Mouse (Mus musculus): ENCODE results near the gene Atp11a. TPM values are rescaled to one million over a fixed set of nuclear protein-coding genes. Genes with fewer than 3 reads are reported as not detected.

The Atp11a gene
- polyA plus RNA-seq, 1 experiment from 2014 or later = 19.6 TPM

DNA sequence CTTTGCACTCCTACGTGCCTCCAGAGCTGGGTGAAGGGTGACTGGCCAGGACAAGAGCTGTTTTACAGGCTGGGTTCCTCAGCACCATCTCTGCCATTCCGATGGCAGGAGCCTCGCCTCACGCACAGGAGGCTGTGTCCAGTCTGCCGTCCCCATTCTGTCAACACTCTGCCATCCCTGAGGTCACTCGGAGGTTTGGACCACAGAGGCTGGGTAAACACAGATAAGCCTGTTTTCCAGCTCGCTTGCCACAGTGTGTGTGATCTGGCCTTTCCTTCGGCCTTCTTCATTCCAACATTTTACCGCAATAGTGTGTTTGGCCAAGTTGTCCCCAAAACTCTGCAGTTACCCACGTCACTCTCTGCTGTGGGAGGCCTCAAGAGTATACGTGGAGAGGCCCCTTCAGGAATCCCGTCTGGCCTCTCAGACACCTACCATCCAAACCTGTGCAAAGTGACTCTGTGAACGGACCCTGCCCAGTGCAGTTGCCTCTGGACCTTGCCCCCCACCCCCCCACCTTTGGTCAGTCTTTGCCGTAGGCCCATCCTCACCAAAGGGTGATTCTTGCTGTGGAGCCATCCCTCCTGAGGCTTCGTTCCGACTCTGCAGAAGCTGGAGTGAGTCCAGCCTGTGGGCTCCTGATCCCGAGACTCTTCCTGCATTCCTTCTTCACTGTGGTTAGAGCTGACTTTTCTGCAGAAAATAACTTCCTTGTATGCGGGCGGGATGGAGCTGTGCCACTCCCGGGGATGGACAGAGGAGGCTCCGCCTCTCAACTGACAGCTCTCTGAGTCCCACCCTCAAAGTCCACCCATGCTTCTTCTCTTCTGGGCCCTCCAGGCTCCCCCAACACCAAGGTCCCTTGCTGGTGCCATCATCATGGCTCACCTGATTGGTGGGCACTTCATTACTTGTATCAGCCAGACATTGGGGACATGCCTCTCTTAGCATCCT, 126.5 kb downstream of the Atp11a start:
- H3K36me3 ChIP-seq = peaks cover 29% of the 10 kb centered on the region
- no peak overlapping the region for H3K9ac ChIP-seq
- H3K27ac ChIP-seq = no peak overlapping the region
- no peak overlapping the region for H3K4me2 ChIP-seq (replicated peaks)
- H3K9me3 ChIP-seq = no peaks in the 10 kb centered on the region
- 92% methylated on average over 21 of the region's 21 CpGs for WGBS
- no peak overlapping the region for H3K4me3 ChIP-seq
- no peak for ATAC-seq (ENCODE audit: low FRiP score, low read depth)
- no peaks in the 10 kb centered on the region for H3K27me3 ChIP-seq (replicated peaks)
- no peaks in the 10 kb centered on the region for H3K4me1 ChIP-seq

DNA sequence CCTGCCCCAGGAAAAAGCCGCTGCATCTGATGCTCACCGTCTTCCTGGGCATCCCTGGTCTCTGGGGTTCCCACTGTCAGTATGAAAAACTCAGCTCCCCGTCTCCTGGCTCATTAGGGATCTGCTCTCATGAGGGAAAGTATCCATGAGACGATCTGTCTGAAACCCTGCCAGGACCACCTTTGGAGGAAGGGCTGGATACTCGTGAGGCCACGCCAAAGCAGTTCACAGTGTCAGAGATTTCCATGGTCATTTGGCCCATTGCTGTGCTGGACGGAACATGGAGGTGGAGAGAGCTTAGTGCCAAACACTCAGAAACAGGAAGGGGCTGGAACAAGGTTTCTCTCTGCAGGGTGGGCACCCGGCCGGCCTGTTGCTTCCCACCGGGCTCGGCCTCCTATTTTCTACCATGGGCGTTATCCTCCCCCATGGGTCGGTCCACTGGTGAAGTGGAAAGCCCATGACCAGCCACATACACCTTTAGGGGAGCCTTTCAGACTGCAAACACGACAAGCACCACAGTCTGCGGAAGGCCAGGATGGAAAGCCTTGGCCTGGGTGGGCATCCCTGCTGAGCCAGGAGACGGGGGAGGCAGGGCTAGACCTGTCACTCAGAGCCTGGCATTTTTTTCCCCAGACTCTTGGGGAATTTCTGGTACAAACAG, 131.1 kb downstream of the Atp11a start:
- Histone ChIP-seq H3K9me3 (no peaks in the 10 kb centered on the region), H3K4me2 (replicated peaks) (no peak overlapping the region), H3K27ac (no peak overlapping the region), H3K9ac (no peak overlapping the region), H3K36me3 (peaks cover 25% of the 10 kb centered on the region), H3K4me1 (no peaks in the 10 kb centered on the region), H3K4me3 (no peak overlapping the region), H3K27me3 (replicated peaks) (no peaks in the 10 kb centered on the region)
- no peak for ATAC-seq (ENCODE audit: low FRiP score, low read depth)
- WGBS = 89% methylated on average over 16 of the region's 16 CpGs

DNA sequence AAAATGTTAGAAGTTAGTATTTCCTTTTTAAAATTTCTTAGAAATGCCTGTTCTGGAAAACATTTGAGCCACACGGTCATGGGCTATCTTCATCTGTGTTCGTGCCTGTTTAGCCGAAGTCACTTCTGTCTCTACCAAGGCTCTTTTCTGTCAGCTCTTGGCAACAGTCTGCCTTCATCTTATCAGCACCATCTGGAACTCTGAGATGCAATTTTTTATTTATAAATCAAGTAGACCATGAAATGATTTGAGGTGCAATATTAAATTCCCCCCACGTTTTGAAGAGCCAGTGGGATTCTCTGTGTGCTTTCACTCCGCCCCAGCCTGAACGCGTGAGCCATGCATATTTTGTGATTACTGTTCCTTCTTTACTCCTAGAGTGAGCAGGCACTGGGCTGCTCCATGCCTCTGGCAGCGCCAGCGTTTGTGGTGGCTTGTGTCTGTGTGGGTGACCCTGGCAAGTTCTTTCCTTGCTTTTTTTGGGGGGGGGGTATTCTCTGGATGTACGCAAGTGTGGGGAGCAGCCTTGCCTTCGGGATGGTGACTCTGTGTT, 132.3 kb downstream of the Atp11a start:
- Histone ChIP-seq H3K4me3 (no peak overlapping the region), H3K9ac (no peak overlapping the region), H3K27me3 (replicated peaks) (no peaks in the 10 kb centered on the region), H3K4me2 (replicated peaks) (no peak overlapping the region), H3K4me1 (no peaks in the 10 kb centered on the region), H3K9me3 (no peaks in the 10 kb centered on the region), H3K36me3 (peaks cover 25% of the 10 kb centered on the region), H3K27ac (no peak overlapping the region)
- no peak for ATAC-seq (ENCODE audit: low FRiP score, low read depth)
- 90% methylated on average over 11 of the region's 11 CpGs for WGBS

DNA sequence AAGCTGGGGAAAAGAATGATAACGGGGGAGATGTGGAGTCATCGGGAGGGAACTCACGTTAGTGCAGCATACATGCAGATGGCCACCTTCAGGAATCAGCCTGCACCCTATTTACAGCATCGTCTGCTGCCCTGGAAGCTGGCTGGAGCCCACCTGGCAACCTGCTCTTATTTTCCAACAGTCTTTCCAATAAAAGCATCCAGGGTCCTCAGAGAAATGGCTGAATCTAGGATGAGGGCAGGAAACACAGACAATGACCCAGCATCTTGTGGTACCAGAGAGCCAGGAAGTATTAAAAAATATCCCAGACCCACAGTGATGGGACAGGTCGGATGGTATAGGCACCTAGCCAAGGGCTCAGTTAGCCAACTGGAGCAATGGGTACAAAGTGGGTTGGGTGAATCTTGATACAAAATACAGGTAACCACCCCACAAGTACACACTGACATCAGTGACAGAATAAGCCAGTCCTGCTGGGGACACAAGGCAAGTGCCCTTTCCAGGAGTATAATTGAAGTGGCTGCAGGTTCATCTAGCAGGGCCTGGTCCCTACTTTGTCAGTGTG, 136.2 kb downstream of the Atp11a start:
- 87% methylated on average over 5 of the region's 5 CpGs for WGBS
- no peak for ATAC-seq (ENCODE audit: low FRiP score, low read depth)
- H3K4me1 ChIP-seq = no peaks in the 10 kb centered on the region
- peaks cover 11% of the 10 kb centered on the region for H3K36me3 ChIP-seq
- H3K4me3 ChIP-seq = no peak overlapping the region
- no peak overlapping the region for H3K9ac ChIP-seq
- no peak overlapping the region for H3K4me2 ChIP-seq (replicated peaks)
- H3K27me3 ChIP-seq (replicated peaks) = no peaks in the 10 kb centered on the region
- H3K9me3 ChIP-seq = no peaks in the 10 kb centered on the region
- H3K27ac ChIP-seq = no peak overlapping the region

DNA sequence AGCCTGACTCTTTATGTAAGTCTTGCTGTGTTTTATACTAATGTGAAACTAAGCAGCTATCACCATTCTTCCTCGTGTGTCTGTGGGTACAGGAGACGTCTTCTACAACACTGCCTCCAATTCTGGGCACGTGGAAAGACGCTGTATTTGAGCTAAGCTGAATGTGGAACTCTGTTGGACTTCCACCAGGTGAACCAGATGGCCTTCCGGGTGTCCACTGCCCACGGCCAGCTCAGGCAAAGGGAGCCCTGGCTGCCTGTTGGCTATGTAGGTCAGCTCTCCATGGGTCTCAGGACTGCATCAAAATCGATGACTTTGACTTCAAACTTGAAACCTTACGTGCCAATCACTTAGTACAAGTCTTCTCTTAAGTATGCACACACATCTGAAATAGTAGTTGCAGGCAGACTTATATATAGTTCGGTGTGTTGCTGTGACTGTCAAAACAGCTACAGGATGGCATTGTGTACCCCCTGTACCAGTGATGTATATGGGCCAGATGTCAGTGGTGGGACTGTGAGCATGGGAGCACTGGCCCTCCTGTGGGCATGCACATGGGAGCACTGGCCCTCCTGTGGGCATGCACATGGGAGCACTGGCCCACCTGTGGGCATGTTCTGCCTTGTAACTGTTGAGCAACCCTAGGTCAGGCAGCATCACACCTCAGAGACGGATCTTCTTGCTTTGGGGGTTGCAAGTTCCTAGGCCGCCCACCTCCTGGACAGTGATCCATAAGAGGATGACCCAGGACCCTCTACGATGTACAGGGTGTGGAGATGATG, 137.2 kb downstream of the Atp11a start:
- Histone ChIP-seq H3K27me3 (replicated peaks) (no peaks in the 10 kb centered on the region), H3K4me3 (no peak overlapping the region), H3K9me3 (no peaks in the 10 kb centered on the region), H3K4me2 (replicated peaks) (no peak overlapping the region), H3K9ac (no peak overlapping the region), H3K4me1 (no peaks in the 10 kb centered on the region), H3K36me3 (peaks cover 8% of the 10 kb centered on the region), H3K27ac (no peak overlapping the region)
- WGBS = 89% methylated on average over 12 of the region's 12 CpGs
- ATAC-seq (ENCODE audit: low FRiP score, low read depth) = no peak

DNA sequence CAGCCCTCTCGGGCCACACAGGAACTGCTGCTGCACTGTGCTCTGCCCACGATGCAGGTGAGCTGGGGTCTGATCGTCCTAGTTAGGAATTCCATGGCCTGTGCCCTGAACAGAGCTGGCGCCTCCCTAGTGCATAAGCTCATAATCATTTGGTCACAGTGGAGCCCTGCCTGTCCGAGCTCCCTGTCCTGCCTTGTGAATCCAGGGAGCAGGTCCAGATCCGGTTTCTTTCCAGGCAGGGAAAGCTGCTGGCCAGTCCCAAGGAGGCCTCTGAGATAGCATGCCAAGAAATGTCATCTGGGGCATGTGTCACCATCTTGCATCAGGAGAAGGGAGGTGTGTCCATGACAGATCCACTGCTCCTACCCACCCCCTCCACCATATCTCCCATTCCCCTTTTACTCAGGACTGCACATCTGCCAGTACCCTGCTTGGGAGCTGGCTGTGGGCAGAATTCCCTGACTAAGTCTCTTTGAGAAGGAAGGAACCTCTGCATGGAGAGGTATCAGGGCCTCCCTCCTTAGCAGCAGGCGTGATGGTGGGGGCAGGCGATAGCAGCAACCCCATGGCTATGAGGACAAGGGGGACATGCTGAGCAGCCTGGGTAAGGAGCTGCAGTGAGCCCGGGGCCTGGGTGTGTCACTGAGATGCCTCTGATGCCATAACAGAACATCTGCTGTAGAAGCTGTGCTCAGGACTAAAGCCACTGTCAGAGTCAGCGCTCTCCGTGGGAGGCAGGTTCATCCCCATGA, 138.1 kb downstream of the Atp11a start:
- Histone ChIP-seq H3K27ac (no peak overlapping the region), H3K4me3 (no peak overlapping the region), H3K4me1 (no peaks in the 10 kb centered on the region), H3K9ac (no peak overlapping the region), H3K9me3 (no peaks in the 10 kb centered on the region), H3K27me3 (replicated peaks) (no peaks in the 10 kb centered on the region), H3K4me2 (replicated peaks) (no peak overlapping the region), H3K36me3 (peaks cover 8% of the 10 kb centered on the region)
- no peak for ATAC-seq (ENCODE audit: low FRiP score, low read depth)
- 83% methylated on average over 11 of the region's 11 CpGs for WGBS

DNA sequence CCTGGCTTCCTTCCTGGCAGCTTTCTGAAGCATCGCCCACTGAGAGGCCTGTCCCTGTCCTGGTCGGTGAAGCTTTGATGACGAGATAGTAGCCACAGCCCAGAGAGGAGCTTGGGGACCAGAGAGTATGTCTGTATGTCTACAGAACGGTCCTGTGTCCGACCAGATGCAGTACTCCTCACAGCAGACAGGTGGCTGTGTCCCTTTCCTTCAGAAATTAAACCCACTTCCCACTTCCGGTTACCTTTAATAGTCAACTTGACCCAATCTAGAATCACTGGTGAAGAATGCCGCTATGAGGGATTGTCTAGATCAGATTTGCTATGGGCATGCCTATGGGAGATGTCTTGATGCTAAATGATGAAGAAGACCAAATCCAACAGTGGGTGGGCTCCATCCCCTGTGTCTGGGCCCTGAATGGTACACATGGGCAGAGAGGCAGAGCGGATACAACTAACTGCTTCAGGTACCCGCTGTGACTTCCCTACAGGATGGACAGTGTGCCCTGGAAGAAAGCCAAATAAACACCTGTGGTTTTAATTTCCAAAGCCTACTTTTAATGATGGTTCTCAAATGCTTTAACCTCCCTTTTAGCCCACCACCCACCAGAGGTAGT, 138.8 kb downstream of the Atp11a start:
- no peaks in the 10 kb centered on the region for H3K4me1 ChIP-seq
- no peak for ATAC-seq (ENCODE audit: low FRiP score, low read depth)
- no peaks in the 10 kb centered on the region for H3K27me3 ChIP-seq (replicated peaks)
- no peak overlapping the region for H3K4me2 ChIP-seq (replicated peaks)
- no peak overlapping the region for H3K27ac ChIP-seq
- no peak overlapping the region for H3K4me3 ChIP-seq
- H3K9ac ChIP-seq = no peak overlapping the region
- H3K9me3 ChIP-seq = no peaks in the 10 kb centered on the region
- WGBS = 70% methylated on average over 9 of the region's 9 CpGs
- H3K36me3 ChIP-seq = peaks cover 4% of the 10 kb centered on the region

DNA sequence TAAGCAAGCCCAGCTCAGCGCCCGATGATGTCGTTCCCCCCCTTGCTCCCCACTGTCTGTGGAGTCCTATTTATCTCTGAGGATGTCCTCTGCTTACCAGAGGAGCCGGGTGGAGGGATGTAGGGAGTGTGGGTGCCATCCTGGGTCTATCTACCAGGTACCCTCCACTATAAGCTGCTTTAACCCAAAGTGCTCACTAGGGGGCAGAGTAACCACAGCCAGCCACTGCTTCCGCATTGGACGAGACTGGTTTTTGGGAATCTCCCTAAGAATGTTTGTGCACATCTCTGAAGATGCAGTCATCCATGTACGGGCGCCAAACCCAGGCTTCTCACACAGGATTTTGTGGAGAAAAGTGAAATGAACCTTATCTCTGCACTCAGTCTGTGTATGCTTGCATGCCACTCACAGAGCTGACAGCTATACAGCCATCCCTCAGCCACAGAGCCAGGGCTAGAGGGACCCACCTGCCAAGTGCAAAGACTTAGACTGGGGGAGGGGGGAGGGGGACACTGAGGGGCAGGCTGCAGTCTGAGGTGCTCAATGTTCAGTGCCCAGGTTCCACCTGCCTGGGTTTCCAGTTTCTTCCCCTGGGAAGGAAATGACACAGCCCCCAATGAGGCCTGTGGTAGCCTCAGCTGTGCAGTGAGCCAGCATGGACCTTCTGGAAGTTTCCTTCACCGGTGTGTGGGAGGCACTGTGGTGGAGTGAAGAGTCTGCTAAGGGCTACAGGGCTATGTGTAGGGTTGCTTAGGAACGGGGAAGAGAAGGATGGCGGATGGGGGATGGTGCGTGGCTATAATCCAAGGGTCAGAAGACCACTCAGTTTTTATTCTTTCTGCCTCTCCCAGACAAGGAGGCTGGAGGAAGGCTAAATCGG, 139.9 kb downstream of the Atp11a start:
- WGBS = 58% methylated on average over 13 of the region's 13 CpGs
- peak; percentile 68; the same call in 1 of the 2 replicates for ATAC-seq (ENCODE audit: low FRiP score, low read depth)
- no peaks in the 10 kb centered on the region for H3K27me3 ChIP-seq (replicated peaks)

DNA sequence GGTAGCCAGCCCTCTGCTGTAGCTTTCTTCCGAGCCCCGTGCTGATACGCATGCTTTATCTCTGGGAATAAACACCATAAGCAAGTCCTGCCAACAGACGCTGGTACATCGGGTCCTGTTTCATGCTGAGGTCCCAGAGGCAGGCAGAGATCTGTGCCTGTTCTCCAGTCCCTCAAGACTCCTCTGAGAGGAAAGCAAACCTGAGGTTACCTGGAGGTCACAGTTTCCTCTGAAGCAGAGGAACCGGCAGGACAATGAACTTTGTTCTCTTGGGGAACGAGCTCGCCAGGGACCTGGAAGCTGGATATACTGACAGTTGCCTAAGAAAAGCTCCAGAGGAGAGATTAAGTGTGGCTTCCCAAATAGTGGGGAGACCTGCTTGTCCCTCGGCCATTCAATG, 141.0 kb downstream of the Atp11a start:
- H3K27me3 ChIP-seq (replicated peaks) = no peaks in the 10 kb centered on the region
- H3K36me3 ChIP-seq = no peaks in the 10 kb centered on the region
- no peaks in the 10 kb centered on the region for H3K4me1 ChIP-seq
- no peaks in the 10 kb centered on the region for H3K9me3 ChIP-seq
- H3K9ac ChIP-seq = no peak overlapping the region
- H3K4me2 ChIP-seq (replicated peaks) = no peak overlapping the region
- no peak for ATAC-seq (ENCODE audit: low FRiP score, low read depth)
- no peak overlapping the region for H3K4me3 ChIP-seq
- 77% methylated on average over 9 of the region's 9 CpGs for WGBS
- H3K27ac ChIP-seq = no peak overlapping the region

More for the DNA sequence above, 139.9 kb downstream of the Atp11a start:
- Histone ChIP-seq H3K4me3 (no peak overlapping the region), H3K4me2 (replicated peaks) (no peak overlapping the region), H3K27ac (no peak overlapping the region), H3K9me3 (no peaks in the 10 kb centered on the region), H3K36me3 (no peaks in the 10 kb centered on the region; the same call in 1 of the 2 replicates), H3K4me1 (no peaks in the 10 kb centered on the region), H3K9ac (no peak overlapping the region)

DNA sequence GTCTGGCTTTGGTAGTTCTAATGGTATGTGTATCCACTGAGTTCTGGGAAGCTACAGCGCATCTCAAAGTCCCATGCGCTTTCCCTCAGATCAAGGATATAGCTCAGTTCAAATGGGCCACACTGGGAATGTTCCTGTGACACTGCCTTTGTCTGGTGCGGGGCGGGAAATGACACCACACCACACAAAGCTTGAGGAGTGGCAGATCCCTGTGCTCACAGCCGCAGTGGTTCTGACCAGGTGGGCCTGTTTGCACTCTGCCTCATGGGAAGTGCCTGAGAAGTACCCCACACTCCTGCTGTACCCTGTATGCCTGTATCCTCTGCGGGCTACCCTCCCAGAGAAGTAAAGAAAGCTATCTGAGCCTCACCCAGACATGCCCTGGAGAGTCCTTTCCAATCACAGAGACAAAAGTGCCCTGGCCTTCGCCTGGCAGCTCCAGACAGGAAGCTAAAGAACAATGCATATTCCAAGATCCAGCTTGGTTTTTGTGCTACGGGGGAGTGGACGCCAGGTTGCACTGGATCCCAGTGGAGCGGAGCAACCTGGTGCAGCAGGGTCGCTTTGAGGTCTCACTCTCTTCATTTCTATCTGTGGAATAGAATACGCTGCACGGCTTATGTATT, 147.1 kb downstream of the Atp11a start:
- Histone ChIP-seq H3K4me1 (no peaks in the 10 kb centered on the region; the same call in 1 of the 2 replicates), H3K27me3 (replicated peaks) (no peaks in the 10 kb centered on the region), H3K27ac (no peak overlapping the region), H3K9me3 (no peaks in the 10 kb centered on the region), H3K4me2 (replicated peaks) (no peak overlapping the region), H3K9ac (no peak overlapping the region), H3K36me3 (no peaks in the 10 kb centered on the region), H3K4me3 (no peak overlapping the region)
- 88% methylated on average over 13 of the region's 13 CpGs for WGBS
- no peak for ATAC-seq (ENCODE audit: low FRiP score, low read depth)

Measured in neural tube, embryonic 12.5 days (tissue).